Mouse (Mus musculus): ENCODE results near the gene Tmem131.

- no peak for TF ChIP-seq POLR2A (IDR thresholded peaks at IDR 0.05; ENCODE audit: low read depth, low read length)
- TF ChIP-seq USF2 (conservative IDR thresholded peaks at IDR 0.05; ENCODE audit: low read depth, low read length): no peak
- TF ChIP-seq RAD21 (IDR thresholded peaks at IDR 0.05; ENCODE audit: low read depth, low read length): no peak
- TF ChIP-seq CTCF (conservative IDR thresholded peaks at IDR 0.05 in 1 of 2, IDR thresholded peaks at IDR 0.05 in 1 of 2; ENCODE audit: low read depth in 2 of 2, low read length in 2 of 2): no peak
- no peak for TF ChIP-seq ZNF384 (IDR thresholded peaks at IDR 0.05; ENCODE audit: low read depth, low read length)
- TF ChIP-seq ZC3H11A (IDR thresholded peaks at IDR 0.05; ENCODE audit: low read depth, low read length): no peak
- no peak for TF ChIP-seq CHD1 (IDR thresholded peaks at IDR 0.05; ENCODE audit: low read depth, low read length)
- no peak for TF ChIP-seq E2F4 (IDR thresholded peaks at IDR 0.05; ENCODE audit: insufficient replicate concordance, low read depth, low read length)
- TF ChIP-seq UBTF (IDR thresholded peaks at IDR 0.05; ENCODE audit: low read depth, low read length): no peak
- TF ChIP-seq RCOR1 (conservative IDR thresholded peaks at IDR 0.05; ENCODE audit: low read depth, low read length): peak; percentile 74; the same call in 1 of the 2 replicates
Measured at GRCm38 (mm10) chr1:36987172-36988148, 44.0 kb upstream of the Tmem131 start.

Measured in CH12.LX (cell line).